Mouse (Mus musculus): Measurements from ENCODE around the gene Casp7. TPM values are rescaled to one million over a fixed set of nuclear protein-coding genes. Genes with fewer than 3 reads are reported as not detected.

Gene Casp7
- polyA plus RNA-seq, 1 experiment from 2014 or later, result 16.2 TPM

DNA sequence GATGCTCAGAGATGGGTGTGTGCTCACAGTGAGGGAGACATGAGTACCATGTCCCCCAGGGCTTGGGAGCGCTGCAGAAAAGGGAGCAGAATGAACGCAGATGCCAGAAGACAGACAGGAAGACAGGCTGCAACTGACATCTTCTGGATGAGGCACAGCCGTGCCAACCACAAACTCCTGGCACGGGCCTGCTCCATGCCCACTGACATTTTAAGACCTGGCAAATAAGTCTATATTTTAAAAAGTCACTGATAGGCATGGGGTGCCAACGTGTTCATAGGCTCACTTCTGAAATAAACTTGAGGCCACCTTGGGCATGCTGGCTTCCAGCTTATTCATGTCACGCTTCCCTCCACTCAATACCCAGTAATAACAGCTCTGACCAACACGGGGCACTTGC, 28.0 kb upstream of the Casp7 start:
- Histone ChIP-seq H3K9me3 (no peaks in the 10 kb centered on the region), H3K36me3 (replicated peaks) (no peaks in the 10 kb centered on the region), H3K4me3 (no peak overlapping the region), H3K4me1 (peaks cover 19% of the 10 kb centered on the region), H3K27me3 (ENCODE audit: poor library complexity, severe bottlenecking) (no peaks in the 10 kb centered on the region), H3K27ac (no peak overlapping the region)
- WGBS, result 91% methylated on average over 7 of the region's 7 CpGs
- no peak for DNase-seq (ENCODE audit: extremely low spot score, low spot score)

GRCm38 (mm10) chr19:56370389-56371150, 26.4 kb upstream of the Casp7 start:
- no peak for DNase-seq (ENCODE audit: extremely low spot score, low spot score)
- 94% methylated on average over 6 of the region's 6 CpGs for WGBS
- H3K4me1 ChIP-seq, result peaks cover 12% of the 10 kb centered on the region
- H3K9me3 ChIP-seq, result no peaks in the 10 kb centered on the region
- no peaks in the 10 kb centered on the region for H3K36me3 ChIP-seq (replicated peaks)
- no peaks in the 10 kb centered on the region for H3K27me3 ChIP-seq (ENCODE audit: poor library complexity, severe bottlenecking)
- H3K4me3 ChIP-seq, result no peak overlapping the region
- H3K27ac ChIP-seq, result no peak overlapping the region

- DNase-seq (ENCODE audit: extremely low spot score, low spot score), result no peak
- 67% methylated on average over 7 of the region's 7 CpGs for WGBS
These were observed 24.7 kb upstream of the Casp7 start for GRCm38 (mm10) chr19:56372226-56372625.

DNA sequence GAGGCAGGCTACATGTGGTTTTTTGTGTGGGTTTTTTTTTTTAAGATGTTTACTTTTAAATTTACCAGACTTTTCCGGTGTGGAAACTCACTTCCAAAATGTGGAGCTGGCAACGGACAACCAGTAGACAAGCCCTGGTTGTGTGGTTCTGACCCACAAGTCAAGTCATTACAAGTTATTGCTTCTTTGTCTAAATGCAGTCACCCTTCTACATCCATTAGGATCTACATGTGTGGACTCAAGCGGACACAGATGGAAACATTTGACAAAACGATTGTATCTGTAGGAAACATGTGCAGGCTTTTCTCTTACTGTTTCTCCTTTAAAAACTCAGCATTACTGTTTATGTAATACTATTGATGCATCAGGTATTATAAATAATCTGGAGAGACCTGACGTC, 23.7 kb upstream of the Casp7 start:
- H3K9me3 ChIP-seq, result no peaks in the 10 kb centered on the region; the same call in 1 of the 2 replicates
- H3K4me1 ChIP-seq, result peaks cover 12% of the 10 kb centered on the region
- DNase-seq (ENCODE audit: extremely low spot score, low spot score), result no peak
- WGBS, result 94% methylated on average over 5 of the region's 5 CpGs
- no peak overlapping the region for H3K27ac ChIP-seq
- no peaks in the 10 kb centered on the region for H3K27me3 ChIP-seq (ENCODE audit: poor library complexity, severe bottlenecking)
- no peak overlapping the region for H3K4me3 ChIP-seq
- H3K36me3 ChIP-seq (replicated peaks), result no peaks in the 10 kb centered on the region

More at GRCm38 (mm10) chr19:56372226-56372625, 24.7 kb upstream of the Casp7 start:
- H3K27me3 ChIP-seq (ENCODE audit: poor library complexity, severe bottlenecking), result no peaks in the 10 kb centered on the region
- no peaks in the 10 kb centered on the region for H3K36me3 ChIP-seq (replicated peaks)
- H3K4me3 ChIP-seq, result no peak overlapping the region
- H3K9me3 ChIP-seq, result no peaks in the 10 kb centered on the region; the same call in 1 of the 2 replicates
- H3K27ac ChIP-seq, result no peak overlapping the region
- H3K4me1 ChIP-seq, result peaks cover 12% of the 10 kb centered on the region

GRCm38 (mm10) chr19:56374011-56374410, 22.9 kb upstream of the Casp7 start:
- no peak for DNase-seq (ENCODE audit: extremely low spot score, low spot score)
- WGBS, result 84% methylated on average over 10 of the region's 10 CpGs
- no peaks in the 10 kb centered on the region; the same call in 1 of the 2 replicates for H3K9me3 ChIP-seq
- H3K36me3 ChIP-seq (replicated peaks), result no peaks in the 10 kb centered on the region
- H3K4me3 ChIP-seq, result no peak overlapping the region
- H3K27ac ChIP-seq, result no peak overlapping the region
- peaks cover 12% of the 10 kb centered on the region for H3K4me1 ChIP-seq
- no peaks in the 10 kb centered on the region for H3K27me3 ChIP-seq (ENCODE audit: poor library complexity, severe bottlenecking)

DNA sequence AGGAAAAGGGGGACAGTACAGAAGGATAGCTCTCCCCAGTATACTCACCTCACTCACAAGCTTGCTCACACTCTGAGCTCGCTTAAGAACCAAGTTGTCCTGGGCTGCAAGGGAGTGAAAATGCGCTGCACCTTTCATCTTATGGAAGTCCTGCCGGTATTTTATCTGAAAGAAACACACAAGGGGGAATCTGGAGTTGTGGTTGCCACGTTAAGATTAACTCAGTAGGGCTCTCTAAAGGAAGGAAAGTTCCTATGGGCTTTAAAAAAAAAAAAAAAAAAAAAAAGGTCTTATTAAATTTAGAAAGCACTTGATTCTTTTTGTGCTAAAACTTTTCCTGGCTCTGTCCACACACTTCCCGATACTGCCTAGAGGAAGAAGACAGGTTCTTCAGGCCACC, 18.9 kb upstream of the Casp7 start:
- no peaks in the 10 kb centered on the region for H3K27me3 ChIP-seq (ENCODE audit: poor library complexity, severe bottlenecking)

DNA sequence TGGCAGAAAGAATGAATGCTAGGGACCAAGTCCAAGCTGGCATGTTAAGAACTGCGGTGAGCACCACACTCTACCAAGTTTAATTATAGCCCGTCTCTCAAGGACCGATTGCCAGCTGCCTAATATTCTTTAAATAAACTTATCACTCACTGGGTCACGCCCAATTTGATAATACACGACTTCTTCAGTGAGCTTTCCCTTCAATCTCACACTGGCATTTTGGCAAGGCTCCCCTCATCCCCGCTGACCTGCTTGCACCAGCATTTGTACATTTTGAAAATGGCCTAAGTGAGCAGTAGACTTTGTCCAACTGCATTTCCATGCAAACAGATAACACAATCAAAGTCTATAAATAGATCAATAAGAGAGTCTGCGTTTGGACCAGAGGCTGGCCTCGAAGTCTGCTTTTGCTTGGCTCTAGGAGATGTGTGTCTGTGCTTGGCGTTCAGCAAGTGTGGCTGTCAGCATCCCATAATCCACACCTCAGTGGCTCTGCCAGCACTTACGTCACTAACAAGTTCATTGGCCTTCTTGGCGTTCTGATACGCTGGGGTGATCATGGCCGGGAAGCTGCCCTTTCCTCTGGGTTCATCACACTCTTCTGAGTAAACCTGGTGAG, 18.3 kb upstream of the Casp7 start:
- no peak for DNase-seq (ENCODE audit: extremely low spot score, low spot score)
- Histone ChIP-seq H3K27me3 (ENCODE audit: poor library complexity, severe bottlenecking) (no peaks in the 10 kb centered on the region), H3K36me3 (replicated peaks) (no peaks in the 10 kb centered on the region), H3K4me1 (no peaks in the 10 kb centered on the region), H3K27ac (no peak overlapping the region), H3K4me3 (no peak overlapping the region), H3K9me3 (no peaks in the 10 kb centered on the region; the same call in 1 of the 2 replicates)
- 91% methylated on average over 13 of the region's 13 CpGs for WGBS

More for the DNA sequence above, 18.9 kb upstream of the Casp7 start:
- Histone ChIP-seq H3K36me3 (replicated peaks) (no peaks in the 10 kb centered on the region), H3K27ac (no peak overlapping the region), H3K4me3 (no peak overlapping the region), H3K4me1 (no peaks in the 10 kb centered on the region), H3K9me3 (no peaks in the 10 kb centered on the region; the same call in 1 of the 2 replicates)
- no peak for DNase-seq (ENCODE audit: extremely low spot score, low spot score)
- WGBS, result 85% methylated on average over 5 of the region's 5 CpGs

DNA sequence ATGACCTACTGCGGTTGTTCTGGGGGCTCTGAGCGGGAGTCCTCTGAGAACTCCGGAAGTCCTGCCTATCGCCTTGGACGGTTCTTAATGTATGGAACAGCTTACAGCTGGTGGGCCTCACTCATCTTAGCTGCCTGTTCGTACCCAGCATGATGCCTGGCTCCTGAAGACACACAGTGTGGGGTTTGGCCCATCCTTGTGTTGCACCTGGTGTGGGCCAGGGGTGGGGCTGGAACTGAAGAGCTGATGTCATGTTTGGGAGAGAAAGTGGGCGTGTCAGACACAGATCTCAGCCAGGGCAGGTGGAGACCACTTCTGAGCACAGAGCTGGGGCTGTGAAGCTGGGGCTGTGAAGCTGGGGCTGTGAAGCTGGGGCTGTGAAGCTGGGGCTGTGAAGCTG, 16.6 kb upstream of the Casp7 start:
- no peaks in the 10 kb centered on the region for H3K36me3 ChIP-seq (replicated peaks)
- no peak overlapping the region for H3K27ac ChIP-seq
- no peak for DNase-seq (ENCODE audit: extremely low spot score, low spot score)
- H3K4me1 ChIP-seq, result no peaks in the 10 kb centered on the region
- no peak overlapping the region for H3K4me3 ChIP-seq
- no peaks in the 10 kb centered on the region; the same call in 1 of the 2 replicates for H3K9me3 ChIP-seq
- H3K27me3 ChIP-seq (ENCODE audit: poor library complexity, severe bottlenecking), result no peaks in the 10 kb centered on the region
- 86% methylated on average over 7 of the region's 7 CpGs for WGBS

- Histone ChIP-seq H3K4me1 (no peaks in the 10 kb centered on the region), H3K36me3 (replicated peaks) (no peaks in the 10 kb centered on the region), H3K9me3 (no peaks in the 10 kb centered on the region; the same call in 1 of the 2 replicates), H3K27me3 (ENCODE audit: poor library complexity, severe bottlenecking) (no peaks in the 10 kb centered on the region), H3K4me3 (no peak overlapping the region), H3K27ac (no peak overlapping the region)
- DNase-seq (ENCODE audit: extremely low spot score, low spot score), result no peak
- 93% methylated on average over 10 of the region's 10 CpGs for WGBS
These were observed 15.5 kb upstream of the Casp7 start for GRCm38 (mm10) chr19:56381407-56381806.

- Histone ChIP-seq H3K4me3 (no peak overlapping the region), H3K27me3 (ENCODE audit: poor library complexity, severe bottlenecking) (no peaks in the 10 kb centered on the region), H3K9me3 (no peaks in the 10 kb centered on the region), H3K27ac (no peak overlapping the region), H3K36me3 (replicated peaks) (no peaks in the 10 kb centered on the region), H3K4me1 (no peaks in the 10 kb centered on the region)
- WGBS, result 88% methylated on average over 5 of the region's 5 CpGs
- no peak for DNase-seq (ENCODE audit: extremely low spot score, low spot score)
These were observed 11.4 kb upstream of the Casp7 start for GRCm38 (mm10) chr19:56385546-56385945.

DNA sequence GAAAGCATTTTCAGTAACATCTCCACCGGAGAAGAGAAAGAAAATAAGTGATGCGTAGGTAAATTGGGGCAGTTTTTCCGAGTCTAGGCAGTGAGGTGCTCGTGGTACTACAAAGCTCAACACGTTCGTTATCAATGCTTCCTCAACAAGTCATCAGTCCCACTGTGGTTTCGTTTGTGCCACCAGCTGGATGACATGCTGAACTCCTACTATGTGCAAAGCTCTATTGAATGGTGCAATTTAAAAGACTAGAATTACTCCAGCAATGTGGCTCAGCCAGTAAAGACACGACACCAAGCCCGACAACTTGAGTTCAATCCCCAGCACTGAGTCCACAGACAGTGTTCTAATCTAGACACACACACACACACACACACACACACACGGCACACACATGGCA, 10.8 kb upstream of the Casp7 start:
- Histone ChIP-seq H3K27me3 (ENCODE audit: poor library complexity, severe bottlenecking) (no peaks in the 10 kb centered on the region), H3K27ac (no peak overlapping the region), H3K4me3 (no peak overlapping the region), H3K4me1 (no peaks in the 10 kb centered on the region), H3K9me3 (no peaks in the 10 kb centered on the region), H3K36me3 (replicated peaks) (no peaks in the 10 kb centered on the region)
- DNase-seq (ENCODE audit: extremely low spot score, low spot score), result no peak
- WGBS, result 88% methylated on average over 10 of the region's 10 CpGs

DNA sequence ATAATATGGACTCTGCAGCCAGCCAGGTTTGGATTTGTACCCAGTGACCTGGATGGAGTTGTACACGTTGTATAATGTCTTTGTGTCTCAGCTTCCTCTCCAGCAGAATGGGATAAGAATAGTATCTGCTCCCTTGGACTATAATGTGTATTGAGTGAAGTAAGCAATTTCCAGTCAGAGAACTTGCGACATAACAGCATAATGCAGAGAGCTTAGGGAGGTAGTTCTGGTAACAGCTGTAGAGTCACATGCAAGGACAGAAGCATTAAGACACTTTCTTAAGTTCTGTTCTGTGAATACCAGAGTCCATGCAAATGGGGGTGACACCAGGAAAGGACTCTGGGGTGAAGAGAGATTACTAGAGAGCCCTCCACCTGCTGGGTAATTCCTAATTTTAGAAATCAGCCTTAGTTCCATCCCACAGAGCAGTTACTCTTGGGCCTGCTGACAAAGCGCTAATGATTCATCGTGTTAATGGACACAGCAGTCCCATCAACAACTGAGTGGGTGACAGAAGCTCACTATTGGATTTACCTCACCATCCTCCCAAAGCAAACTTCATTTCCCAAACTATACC, 9.1 kb upstream of the Casp7 start:
- WGBS, result 87% methylated on average over 4 of the region's 4 CpGs
- H3K27ac ChIP-seq, result no peak overlapping the region
- no peak for DNase-seq (ENCODE audit: extremely low spot score, low spot score)
- no peaks in the 10 kb centered on the region for H3K27me3 ChIP-seq (ENCODE audit: poor library complexity, severe bottlenecking)
- no peak overlapping the region for H3K4me3 ChIP-seq
- no peaks in the 10 kb centered on the region for H3K4me1 ChIP-seq
- H3K9me3 ChIP-seq, result no peaks in the 10 kb centered on the region
- H3K36me3 ChIP-seq (replicated peaks), result no peaks in the 10 kb centered on the region

DNA sequence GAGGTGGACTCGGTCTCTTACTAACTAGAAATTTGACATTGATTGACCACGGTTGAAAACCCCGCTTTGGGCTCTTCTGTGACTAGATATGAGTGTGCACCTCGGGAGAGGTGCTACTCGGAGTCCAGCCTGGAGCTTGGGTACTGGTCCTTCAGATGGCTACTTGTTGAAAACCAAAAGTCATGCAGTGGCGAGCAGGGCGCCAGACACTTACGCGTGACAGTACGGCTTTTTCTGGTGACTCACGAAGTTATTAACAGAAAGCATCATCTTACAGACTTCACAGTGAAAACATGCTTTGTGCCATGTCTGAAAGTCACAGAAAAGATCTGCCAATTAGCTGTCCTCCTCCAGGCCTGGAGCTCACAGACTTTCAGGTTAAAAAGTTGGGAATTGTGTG, 7.8 kb upstream of the Casp7 start:
- WGBS, result 93% methylated on average over 11 of the region's 11 CpGs

More for the DNA sequence above, 7.8 kb upstream of the Casp7 start:
- H3K4me1 ChIP-seq, result no peaks in the 10 kb centered on the region; the same call in 1 of the 2 replicates
- H3K27ac ChIP-seq, result no peak overlapping the region
- H3K4me3 ChIP-seq, result no peak overlapping the region
- no peak for DNase-seq (ENCODE audit: extremely low spot score, low spot score)
- peaks cover 9% of the 10 kb centered on the region for H3K27me3 ChIP-seq (ENCODE audit: poor library complexity, severe bottlenecking)
- no peaks in the 10 kb centered on the region for H3K36me3 ChIP-seq (replicated peaks)
- H3K9me3 ChIP-seq, result no peaks in the 10 kb centered on the region
